Mouse (Mus musculus) T-helper 1 cell (primary cell): Measurements from ENCODE around the gene Gm47995.
"Not testable (repeated sequence)": the region's sequence is repeated elsewhere in the genome, so short reads cannot be mapped to it uniquely, and the experiment has no call there.

Experiments
- in situ Hi-C: fragments of 300-600 bp; cut with MboI, MseI; formaldehyde crosslinking; loops from one replicate; pipeline ENCODE4 v1.15.1; 2025; ENCODE audit warnings: high pct_unique_total_duplicates

Gm47995 gene

DNA sequence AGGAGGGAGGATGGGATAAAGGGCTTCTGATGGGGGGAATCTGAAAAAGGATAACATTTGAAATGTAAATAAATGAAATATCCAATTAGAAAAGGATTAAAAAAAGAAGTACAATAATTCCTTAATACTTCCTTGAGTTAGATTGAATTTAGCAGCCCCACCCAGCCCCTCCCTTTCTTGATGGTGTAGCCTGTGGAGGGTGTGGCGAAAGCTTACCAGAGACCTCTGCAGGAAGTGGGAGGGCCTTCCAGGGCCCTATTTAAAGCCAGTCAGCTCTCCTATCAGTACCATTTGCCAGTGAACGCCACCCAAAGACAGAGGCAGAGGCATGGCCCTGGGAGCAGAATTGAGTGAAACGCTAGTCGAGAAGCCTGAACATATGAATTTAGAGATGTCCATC lies at the start of gene Gm47995:
Gene Gm47995, plus strand, starts transcription at position 329 of the 400 bp plus-strand sequence.
- in situ Hi-C loops, result not testable (repeated sequence)

GRCm38 (mm10) chr1:151150211-151150610 lies 48.0 kb upstream of the Gm47995 start:
- in situ Hi-C loops, result no loop called here

- in situ Hi-C loops, result no loop called here
Measured at GRCm38 (mm10) chr1:151151089-151151488, 47.2 kb upstream of the Gm47995 start.

DNA sequence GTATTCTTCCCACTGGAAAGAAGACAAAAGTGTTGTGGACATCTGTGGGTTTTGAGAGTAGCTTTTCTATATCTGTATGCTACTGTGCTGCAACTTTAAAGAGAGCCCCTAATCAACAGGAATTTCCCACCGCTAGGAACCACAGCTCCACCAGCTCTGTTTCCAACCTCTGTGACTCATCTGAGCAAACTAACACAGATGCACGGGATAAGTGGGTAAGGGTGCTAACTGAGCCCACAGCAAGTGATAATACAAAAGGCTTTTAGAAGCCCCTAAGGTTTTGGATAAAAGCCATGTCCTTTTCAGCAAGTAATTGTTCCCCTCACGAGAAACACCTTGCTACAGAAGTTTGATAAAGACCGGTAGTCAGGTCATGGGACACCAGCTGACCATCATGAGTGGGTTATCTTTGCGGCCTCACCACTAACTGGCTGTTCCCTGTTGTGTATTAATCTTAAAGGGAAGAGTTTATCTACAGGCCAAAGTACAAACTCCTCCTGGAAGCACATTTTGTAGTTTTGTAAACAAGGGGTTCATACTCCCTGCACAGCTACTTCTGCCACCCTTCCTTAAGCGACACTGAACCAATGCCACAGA lies 45.1 kb upstream of the Gm47995 start:
- in situ Hi-C loops, result no loop called here

- in situ Hi-C loops, result not testable (repeated sequence)
Measured at GRCm38 (mm10) chr1:151154131-151154530, 44.1 kb upstream of the Gm47995 start.

- in situ Hi-C loops, result no loop called here
Measured at GRCm38 (mm10) chr1:151156129-151156528, 42.1 kb upstream of the Gm47995 start.

- in situ Hi-C loops, result no loop called here
Measured at GRCm38 (mm10) chr1:151156777-151157632, 41.2 kb upstream of the Gm47995 start.

GRCm38 (mm10) chr1:151157963-151158856 lies 40.0 kb upstream of the Gm47995 start:
- in situ Hi-C loops, result no loop called here

- in situ Hi-C loops, result no loop called here
Measured at GRCm38 (mm10) chr1:151158857-151159510, 39.3 kb upstream of the Gm47995 start.

DNA sequence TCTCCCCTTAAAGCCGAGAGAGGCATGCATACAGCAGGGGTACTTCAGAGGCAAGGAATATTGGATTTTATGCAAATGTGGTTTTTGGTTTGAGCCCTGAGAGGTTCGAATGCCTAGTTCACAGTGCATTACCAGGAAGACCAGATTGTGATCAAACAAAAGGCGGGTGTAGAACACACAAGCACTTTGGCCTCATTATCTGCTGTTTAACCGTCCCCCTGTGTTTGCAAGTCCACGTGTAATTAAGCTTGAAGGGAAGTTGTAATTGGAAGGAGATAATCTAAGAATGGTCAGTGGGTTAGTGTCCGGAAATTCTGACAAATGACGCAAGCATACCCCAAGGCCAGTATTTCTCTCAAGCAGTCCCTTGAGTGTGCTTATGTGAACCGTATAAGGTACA lies 32.2 kb upstream of the Gm47995 start:
- in situ Hi-C loops, result loop anchor here (5.0 kb wide), 1 partner anchor 74 kb away; no protein-coding TSS in a partner anchor

- in situ Hi-C loops, result loop anchor here (5.0 kb wide), 1 partner anchor 75 kb away; no protein-coding TSS in a partner anchor
Measured at GRCm38 (mm10) chr1:151167297-151168047, 30.8 kb upstream of the Gm47995 start.

- in situ Hi-C loops, result loop anchor here (5.0 kb wide), 1 partner anchor 76 kb away; no protein-coding TSS in a partner anchor
Measured at GRCm38 (mm10) chr1:151168637-151169036, 29.6 kb upstream of the Gm47995 start.

DNA sequence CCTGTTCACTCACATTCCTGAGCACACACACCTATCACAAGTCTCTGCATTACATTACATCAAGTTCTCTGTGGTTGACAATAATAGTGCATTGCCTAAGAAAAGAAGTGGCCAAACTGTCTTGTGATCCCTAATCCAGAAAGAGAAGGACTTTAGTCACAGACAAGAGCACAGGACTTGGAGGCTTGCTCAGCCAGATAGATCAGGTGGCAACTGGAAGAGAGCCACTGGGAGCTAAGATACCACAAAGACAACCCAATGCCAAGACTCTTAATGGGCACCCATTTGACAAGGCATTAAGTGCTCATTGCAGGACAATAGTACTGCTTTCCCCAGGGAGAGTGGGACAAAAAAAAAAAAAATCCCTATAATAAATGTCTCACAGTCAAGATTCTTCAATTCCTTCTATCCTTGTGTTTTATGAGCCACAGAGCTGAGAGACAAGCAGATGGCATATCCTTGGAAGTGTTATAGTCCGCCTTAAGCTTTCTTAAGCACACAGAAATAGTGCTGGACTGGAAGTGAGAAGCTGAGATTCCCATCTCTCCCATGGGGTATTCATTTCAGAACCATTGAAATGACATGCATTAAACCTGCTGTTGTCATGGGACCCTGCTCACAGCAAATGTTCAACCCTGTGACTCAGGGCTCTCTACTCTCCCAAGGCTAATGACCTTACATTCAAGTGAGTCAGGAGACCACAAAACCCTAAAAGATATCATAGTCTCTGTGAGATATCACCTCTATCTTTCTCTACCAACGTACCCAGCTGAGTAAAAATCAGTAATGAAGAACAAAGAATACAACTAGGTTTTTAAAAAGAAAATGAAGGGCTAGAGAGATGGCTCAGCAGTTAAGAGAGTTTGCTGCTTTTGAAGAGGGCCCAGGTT lies 26.4 kb upstream of the Gm47995 start:
- in situ Hi-C loops, result no loop called here

GRCm38 (mm10) chr1:151177030-151177936 lies 21.0 kb upstream of the Gm47995 start:
- in situ Hi-C loops, result no loop called here

- in situ Hi-C loops, result no loop called here
Measured at GRCm38 (mm10) chr1:151177937-151178271, 20.3 kb upstream of the Gm47995 start.

DNA sequence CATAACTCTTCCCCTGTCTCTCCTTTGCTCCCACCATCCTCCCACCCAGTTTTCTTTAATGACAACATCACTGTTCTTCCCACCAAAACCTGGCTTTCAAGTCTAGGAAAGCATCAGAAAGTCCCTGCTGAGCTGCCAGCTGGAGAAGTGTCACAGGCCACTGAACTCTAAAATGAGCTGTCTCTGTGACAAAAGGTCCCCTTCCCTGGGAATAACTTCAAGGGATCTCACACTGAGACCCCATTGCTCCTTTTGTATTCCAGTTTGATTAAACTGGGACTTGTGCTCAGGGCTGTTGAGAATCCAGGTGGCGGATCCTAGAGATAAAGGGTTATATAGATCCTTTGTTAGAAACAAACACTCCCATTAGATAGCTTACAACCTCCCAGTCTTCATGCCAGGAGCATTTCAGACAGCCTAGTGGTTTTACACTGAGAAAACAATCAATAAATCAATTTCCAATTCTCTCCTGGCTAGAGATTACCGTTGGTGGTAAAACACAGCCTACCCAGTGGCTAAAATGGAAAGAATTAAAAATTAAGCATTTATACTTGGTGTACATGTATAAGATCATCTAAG lies 19.7 kb upstream of the Gm47995 start:
- in situ Hi-C loops, result no loop called here

- in situ Hi-C loops, result no loop called here
Measured at GRCm38 (mm10) chr1:151180167-151180566, 18.1 kb upstream of the Gm47995 start.

DNA sequence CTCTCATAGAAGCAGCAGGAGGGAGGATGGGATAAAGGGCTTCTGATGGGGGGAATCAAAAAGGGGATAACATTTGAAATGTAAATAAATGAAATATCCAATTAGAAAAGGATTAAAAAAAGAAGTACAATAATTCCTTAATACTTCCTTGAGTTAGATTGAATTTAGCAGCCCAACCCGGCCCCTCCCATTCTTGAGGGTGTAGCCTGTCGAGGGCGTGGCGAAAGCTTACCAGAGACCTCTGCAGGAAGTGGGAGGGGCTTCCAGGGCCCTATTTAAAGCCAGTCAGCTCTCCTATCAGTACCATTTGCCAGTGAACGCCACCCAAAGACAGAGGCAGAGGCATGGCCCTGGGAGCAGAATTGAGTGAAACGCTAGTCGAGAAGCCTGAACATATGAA lies 16.0 kb upstream of the Gm47995 start, which contains the start of gene Gm47985:
Gene Gm47985, plus strand, starts transcription at position 272 of the 400 bp plus-strand sequence.
- in situ Hi-C loops, result not testable (repeated sequence)
